Mouse (Mus musculus) lung, embryonic 15.5 days (tissue): ENCODE measurements around the gene Dpp9. TPM values are rescaled to one million over a fixed set of nuclear protein-coding genes. Genes with fewer than 3 reads are reported as not detected.

Source experiments
- ATAC-seq: fragments of 200-750 bp; cut with Nextera tagmentation; 2 replicates; pipeline ENCODE4 v1.8.0; 2017; ENCODE audit warnings: moderate number of reproducible peaks, borderline replicate concordance; ENCODE audit not compliant: low FRiP score, low TSS enrichment; ENCODE audit errors: extremely low read depth
- H3K27ac ChIP-seq: fragments of 300-500 bp; sonication (generic); 2 replicates; pipeline ENCODE4 v1.5.1; 2015; ENCODE audit warnings: moderate library complexity, mild to moderate bottlenecking, inconsistent platforms
- H3K27me3 ChIP-seq: fragments of 300-500 bp; sonication (generic); 2 replicates; pipeline ENCODE4 v1.6.1; 2015; ENCODE audit warnings: inconsistent platforms
- H3K36me3 ChIP-seq: fragments of 300-500 bp; sonication (generic); 2 replicates; pipeline ENCODE4 v1.6.1; 2015; ENCODE audit warnings: inconsistent platforms
- H3K4me1 ChIP-seq: fragments of 300-500 bp; sonication (generic); 2 replicates; pipeline ENCODE4 v1.6.1; 2015; ENCODE audit warnings: inconsistent platforms
- H3K4me2 ChIP-seq: fragments of 300-500 bp; sonication (generic); 2 replicates; pipeline ENCODE4 v1.6.1; 2015; ENCODE audit warnings: inconsistent platforms, mild to moderate bottlenecking, moderate library complexity
- H3K4me3 ChIP-seq: fragments of 300-500 bp; sonication (generic); 2 replicates; pipeline ENCODE4 v1.5.1; 2015; ENCODE audit warnings: mild to moderate bottlenecking, inconsistent platforms
- H3K9ac ChIP-seq: fragments of 300-500 bp; sonication (generic); 2 replicates; pipeline ENCODE4 v1.6.1; 2015; ENCODE audit warnings: inconsistent platforms
- H3K9me3 ChIP-seq: fragments of 300-500 bp; sonication (generic); 2 replicates; pipeline ENCODE4 v1.6.1; 2016; ENCODE audit warnings: inconsistent platforms
- WGBS: fragments of 180-500 bp; shearing (Covaris S2); methylation state at CpG from one replicate; pipeline ENCODE4 v1.1.7; 2015; 5-methylcytosine and 5-hydroxymethylcytosine counted together
- polyA plus RNA-seq: library from polyadenylated mRNA; unstranded; fragments of >200 nt; fragmentation: Nextera tagmentation; extraction: Ambion mirVana; gene quantifications from 2 replicates; pipeline ENCODE4 v1.2.1, GENCODE M21; 2015

The Dpp9 gene
- polyA plus RNA-seq, 1 experiment from 2014 or later: 37.1 TPM

DNA sequence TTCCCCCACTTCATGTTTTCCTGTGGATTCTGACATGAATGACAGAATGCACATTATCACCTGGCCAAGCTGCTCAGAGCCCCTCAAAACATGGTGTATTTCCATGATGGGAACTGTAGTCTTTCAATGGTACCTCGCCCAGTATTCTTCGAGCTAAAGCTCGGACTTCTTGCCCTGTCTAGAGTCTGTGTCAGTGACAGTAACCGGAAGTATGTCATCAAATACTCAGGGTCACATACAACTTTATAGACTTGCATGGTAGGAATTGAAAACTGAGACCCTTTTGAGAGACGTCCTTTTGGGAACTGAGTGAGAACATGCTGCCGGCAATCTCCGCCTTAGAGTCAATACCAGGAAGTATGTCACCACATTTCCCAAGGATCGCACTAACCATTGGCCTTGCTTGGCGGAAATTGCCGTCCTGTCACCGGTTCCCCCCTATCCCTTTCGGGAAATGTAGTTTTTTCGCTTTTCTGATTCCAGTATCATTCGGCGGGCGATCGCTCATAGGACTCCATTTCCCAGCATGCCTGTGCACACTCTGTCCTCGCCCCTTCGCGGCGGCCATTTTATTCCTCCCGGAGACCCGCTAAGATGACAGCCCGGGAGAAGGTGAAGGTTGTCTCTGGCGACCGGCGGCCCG lies 37.7 kb upstream of the Dpp9 start, which contains the start of gene Fem1a:
Gene Fem1a, plus strand, starts transcription at position 572 of the 643 bp plus-strand sequence.
- Histone ChIP-seq H3K9me3 (no peaks in the 10 kb centered on the region), H3K4me1 (peaks cover 43% of the 10 kb centered on the region), H3K4me3 (peak within 1 kb of the TSS; percentile 72), H3K9ac (peak within 1 kb of the TSS; percentile 73), H3K27ac (peak within 1 kb of the TSS; percentile 97), H3K27me3 (no peaks in the 10 kb centered on the region), H3K36me3 (peaks cover 31% of the 10 kb centered on the region), H3K4me2 (peak within 1 kb of the TSS; percentile 96)
- under 1% methylated on average over 28 of the region's 28 CpGs for whole genome bisulfite sequencing
- peak; percentile 93 for ATAC-seq

GRCm38 (mm10) chr17:56255863-56256238 lies 37.1 kb upstream of the Dpp9 start:
- Histone ChIP-seq H3K27ac (peak overlapping the region; percentile 97), H3K4me1 (peaks cover 40% of the 10 kb centered on the region), H3K36me3 (peaks cover 26% of the 10 kb centered on the region), H3K9me3 (no peaks in the 10 kb centered on the region), H3K9ac (peak overlapping the region; percentile 26; the same call in 1 of the 2 replicates), H3K27me3 (no peaks in the 10 kb centered on the region), H3K4me2 (peak overlapping the region; percentile 84), H3K4me3 (peak overlapping the region; percentile 72)
- 0% methylated on average over 32 of the region's 32 CpGs for WGBS
- ATAC-seq: peak; percentile 94

- Histone ChIP-seq H3K9me3 (no peaks in the 10 kb centered on the region), H3K4me2 (peak overlapping the region; percentile 84), H3K4me3 (peak overlapping the region; percentile 72), H3K27ac (peak overlapping the region; percentile 77), H3K4me1 (peaks cover 37% of the 10 kb centered on the region), H3K27me3 (no peaks in the 10 kb centered on the region), H3K36me3 (peaks cover 22% of the 10 kb centered on the region; the same call in 1 of the 2 replicates), H3K9ac (no peak overlapping the region; the same call in 1 of the 2 replicates)
- WGBS: 11% methylated on average over 9 of the region's 9 CpGs
- peak; percentile 3; the same call in 1 of the 2 replicates for ATAC-seq
Measured at GRCm38 (mm10) chr17:56255429-56255828, 36.7 kb upstream of the Dpp9 start.

GRCm38 (mm10) chr17:56254695-56255094 lies 36.0 kb upstream of the Dpp9 start:
- Histone ChIP-seq H3K27me3 (no peaks in the 10 kb centered on the region), H3K9me3 (no peaks in the 10 kb centered on the region), H3K9ac (no peak overlapping the region), H3K4me2 (no peak overlapping the region), H3K27ac (no peak overlapping the region), H3K4me3 (no peak overlapping the region), H3K4me1 (peaks cover 34% of the 10 kb centered on the region), H3K36me3 (peaks cover 16% of the 10 kb centered on the region; the same call in 1 of the 2 replicates)
- ATAC-seq: no peak
- WGBS: 79% methylated on average over 4 of the region's 4 CpGs

DNA sequence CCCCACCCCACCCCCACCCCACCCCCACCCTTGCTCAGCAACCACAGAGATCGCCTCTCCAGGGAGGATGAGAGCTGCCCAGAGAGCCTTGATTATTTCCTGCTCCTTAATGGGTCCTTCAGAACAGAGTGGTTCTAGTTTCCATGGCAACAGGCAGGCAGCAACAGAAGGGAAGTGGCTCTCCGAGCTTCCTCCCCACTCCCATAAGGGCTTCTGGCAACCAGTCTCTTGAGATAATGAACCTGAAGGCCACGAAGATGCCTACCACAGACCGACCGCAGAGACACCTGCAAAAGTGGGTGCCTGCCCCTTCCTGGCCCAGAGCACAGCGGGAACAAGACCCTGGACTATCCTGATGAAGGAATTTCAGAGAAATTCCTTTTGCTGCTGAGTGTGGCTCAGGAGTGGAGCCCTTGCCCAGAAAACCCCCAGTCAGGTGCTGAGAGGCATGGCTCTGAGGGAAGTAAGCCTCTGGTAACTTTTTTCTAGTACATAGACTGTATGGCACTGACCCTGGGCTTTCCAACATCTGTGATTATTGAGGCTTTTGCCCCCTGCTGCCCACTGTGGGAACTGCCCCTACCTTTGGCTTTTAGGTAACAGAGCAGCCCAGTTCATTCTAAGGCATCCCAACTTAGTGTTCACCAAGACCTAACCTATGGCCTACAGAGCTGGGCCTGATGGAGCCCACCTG lies 32.6 kb upstream of the Dpp9 start:
- no peak overlapping the region for H3K9ac ChIP-seq
- no peak overlapping the region for H3K4me3 ChIP-seq
- H3K27me3 ChIP-seq: no peaks in the 10 kb centered on the region
- H3K36me3 ChIP-seq: no peaks in the 10 kb centered on the region
- no peaks in the 10 kb centered on the region for H3K9me3 ChIP-seq
- H3K4me1 ChIP-seq: peaks cover 11% of the 10 kb centered on the region
- peak overlapping the region; percentile 39; the same call in 1 of the 2 replicates for H3K4me2 ChIP-seq
- peak; percentile 27; the same call in 1 of the 2 replicates for ATAC-seq
- peak overlapping the region; percentile 84 for H3K27ac ChIP-seq
- WGBS: 21% methylated on average over 6 of the region's 6 CpGs

GRCm38 (mm10) chr17:56245608-56246007 lies 26.9 kb upstream of the Dpp9 start:
- no peaks in the 10 kb centered on the region for H3K9me3 ChIP-seq
- ATAC-seq: no peak
- WGBS: 57% methylated on average over 7 of the region's 7 CpGs

GRCm38 (mm10) chr17:56241541-56242401 lies 23.1 kb upstream of the Dpp9 start:
- Histone ChIP-seq H3K27me3 (no peaks in the 10 kb centered on the region), H3K4me2 (no peak overlapping the region), H3K27ac (no peak overlapping the region), H3K36me3 (no peaks in the 10 kb centered on the region), H3K9ac (no peak overlapping the region), H3K4me1 (no peaks in the 10 kb centered on the region), H3K4me3 (no peak overlapping the region), H3K9me3 (no peaks in the 10 kb centered on the region)
- WGBS: 2% methylated on average over 33 of the region's 33 CpGs
- ATAC-seq: peak; percentile 72; the same call in 1 of the 2 replicates

More at GRCm38 (mm10) chr17:56245608-56246007, 26.9 kb upstream of the Dpp9 start:
- H3K36me3 ChIP-seq: no peaks in the 10 kb centered on the region
- no peak overlapping the region for H3K27ac ChIP-seq
- no peaks in the 10 kb centered on the region for H3K27me3 ChIP-seq
- no peak overlapping the region for H3K4me3 ChIP-seq
- H3K4me2 ChIP-seq: no peak overlapping the region
- no peaks in the 10 kb centered on the region for H3K4me1 ChIP-seq
- H3K9ac ChIP-seq: no peak overlapping the region

DNA sequence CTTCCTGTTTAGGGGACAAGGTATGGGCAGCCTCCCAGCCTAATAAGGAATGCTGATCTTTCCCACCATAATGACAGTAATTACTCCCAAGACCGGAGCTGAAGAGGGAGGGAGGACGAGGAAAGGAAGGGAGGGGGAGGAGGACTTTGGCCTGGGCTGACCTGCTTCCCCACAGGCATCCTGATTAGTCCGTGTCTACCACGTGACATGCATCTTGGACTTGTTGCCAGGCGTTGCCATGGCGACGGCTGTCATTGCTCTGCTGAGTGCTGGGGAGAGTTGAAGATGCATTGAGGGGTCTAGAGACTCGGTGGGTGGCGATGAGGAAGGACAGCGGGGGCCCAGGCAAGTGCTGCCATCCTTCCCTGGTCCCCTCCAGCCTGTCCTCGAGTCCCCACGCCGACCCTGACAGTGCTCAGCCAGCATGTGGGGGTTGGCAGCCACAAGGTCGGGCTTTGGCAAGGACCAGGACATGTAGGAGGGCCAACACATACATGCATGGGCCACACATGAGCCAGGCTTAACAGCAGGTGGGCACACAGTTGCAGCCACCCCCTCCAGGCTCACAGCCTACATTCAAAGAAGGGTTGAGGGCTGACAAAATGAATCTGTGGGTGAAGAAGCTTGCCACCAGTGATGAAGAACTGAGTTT lies 15.2 kb upstream of the Dpp9 start:
- Histone ChIP-seq H3K4me2 (no peak overlapping the region), H3K27me3 (no peaks in the 10 kb centered on the region), H3K9me3 (no peaks in the 10 kb centered on the region), H3K36me3 (no peaks in the 10 kb centered on the region), H3K4me1 (no peaks in the 10 kb centered on the region), H3K27ac (no peak overlapping the region), H3K4me3 (no peak overlapping the region), H3K9ac (no peak overlapping the region)
- peak; percentile 59; the same call in 1 of the 2 replicates for ATAC-seq
- 4% methylated on average over 14 of the region's 14 CpGs for WGBS

DNA sequence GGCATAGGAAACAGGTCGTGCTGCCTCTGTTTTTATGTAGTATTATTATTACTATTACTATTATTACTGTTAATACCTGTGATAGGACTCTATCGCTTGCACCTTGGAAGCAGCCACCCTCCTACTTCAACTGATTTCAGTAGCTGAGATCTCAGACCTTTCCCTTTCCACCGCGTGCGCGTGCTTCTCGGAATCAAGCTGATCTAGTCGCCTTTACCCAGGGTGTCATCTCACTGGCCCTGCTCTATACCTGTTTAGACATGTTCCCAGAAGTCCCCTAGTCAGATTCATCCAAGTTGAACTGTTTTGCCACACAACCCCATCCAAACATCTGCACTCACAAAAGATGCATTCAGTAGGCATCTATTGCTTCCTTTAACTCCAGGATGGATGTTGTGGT lies 14.7 kb upstream of the Dpp9 start:
- Histone ChIP-seq H3K9ac (no peak overlapping the region), H3K4me1 (no peaks in the 10 kb centered on the region), H3K27me3 (no peaks in the 10 kb centered on the region), H3K4me3 (no peak overlapping the region), H3K36me3 (no peaks in the 10 kb centered on the region), H3K9me3 (no peaks in the 10 kb centered on the region), H3K27ac (no peak overlapping the region), H3K4me2 (no peak overlapping the region)
- ATAC-seq: no peak
- WGBS: 56% methylated on average over 8 of the region's 8 CpGs

GRCm38 (mm10) chr17:56229943-56230342 lies 11.2 kb upstream of the Dpp9 start:
- H3K4me2 ChIP-seq: no peak overlapping the region
- H3K9ac ChIP-seq: no peak overlapping the region
- no peak overlapping the region for H3K27ac ChIP-seq
- no peak overlapping the region for H3K4me3 ChIP-seq
- H3K4me1 ChIP-seq: no peaks in the 10 kb centered on the region
- 52% methylated on average over 10 of the region's 10 CpGs for WGBS
- no peak for ATAC-seq
- H3K27me3 ChIP-seq: no peaks in the 10 kb centered on the region
- no peaks in the 10 kb centered on the region for H3K9me3 ChIP-seq
- no peaks in the 10 kb centered on the region for H3K36me3 ChIP-seq

GRCm38 (mm10) chr17:56226566-56226965 lies 7.9 kb upstream of the Dpp9 start:
- H3K27ac ChIP-seq: no peak overlapping the region
- 65% methylated on average over 3 of the region's 3 CpGs for WGBS
- no peak overlapping the region for H3K4me3 ChIP-seq
- no peak overlapping the region for H3K9ac ChIP-seq
- no peaks in the 10 kb centered on the region for H3K36me3 ChIP-seq
- H3K9me3 ChIP-seq: no peaks in the 10 kb centered on the region
- ATAC-seq: no peak
- H3K4me2 ChIP-seq: no peak overlapping the region
- no peaks in the 10 kb centered on the region for H3K27me3 ChIP-seq
- no peaks in the 10 kb centered on the region for H3K4me1 ChIP-seq
